Mouse (Mus musculus): Measurements from ENCODE around the gene Trim59.

Trim59 gene

DNA sequence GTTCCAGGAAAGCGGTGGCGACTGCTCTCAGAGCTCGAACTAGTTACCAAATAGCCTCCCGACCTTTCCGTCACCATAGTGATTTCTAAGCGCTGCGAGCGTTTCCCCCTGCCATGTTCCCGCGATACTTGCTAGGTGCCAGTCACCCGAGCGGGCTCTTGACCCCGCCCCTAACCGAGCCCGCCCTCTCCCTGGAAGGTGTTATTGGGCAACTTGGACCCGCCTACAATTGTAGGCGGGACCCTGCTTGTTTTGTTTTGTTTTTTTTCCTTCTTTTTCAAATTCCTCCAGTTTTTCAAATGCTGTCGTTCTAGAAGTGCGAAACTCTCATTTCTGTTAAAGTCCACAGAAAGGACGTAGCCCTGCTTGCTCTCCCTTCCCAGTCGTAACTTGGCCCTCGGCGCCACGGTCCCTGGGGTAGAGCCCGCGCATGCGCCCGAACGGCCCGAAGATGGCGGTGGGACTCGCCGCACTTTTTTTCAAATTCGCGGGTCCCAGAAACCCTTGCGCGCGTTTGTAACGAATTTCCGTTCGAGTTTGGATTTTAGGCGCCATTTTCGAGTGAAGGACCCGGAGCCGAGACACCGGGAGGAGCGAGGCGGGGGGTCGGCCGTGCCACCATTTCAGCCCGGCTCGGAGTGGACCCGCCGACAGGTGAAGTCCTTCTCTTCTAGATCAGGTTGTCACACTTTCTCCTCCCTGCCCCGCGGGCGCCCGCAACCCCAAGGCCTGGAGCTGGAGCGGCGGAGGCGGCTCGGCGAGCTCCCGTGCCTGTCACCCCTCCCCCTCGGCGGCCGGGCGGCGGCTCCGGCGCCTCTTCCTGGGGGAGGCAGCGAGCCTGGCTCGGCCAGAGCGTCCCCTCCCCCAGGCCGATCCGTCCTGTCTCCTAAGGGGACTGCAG, 39.9 kb downstream of the Trim59 start, which contains the start of the genes Ift80 and Smc4:
Ift80 (minus strand) TSS at position 134 of the 901 bp plus-strand sequence.
Smc4 (plus strand) TSS at position 302 of the 901 bp plus-strand sequence.
- peak; percentile 99 for DNase-seq

DNA sequence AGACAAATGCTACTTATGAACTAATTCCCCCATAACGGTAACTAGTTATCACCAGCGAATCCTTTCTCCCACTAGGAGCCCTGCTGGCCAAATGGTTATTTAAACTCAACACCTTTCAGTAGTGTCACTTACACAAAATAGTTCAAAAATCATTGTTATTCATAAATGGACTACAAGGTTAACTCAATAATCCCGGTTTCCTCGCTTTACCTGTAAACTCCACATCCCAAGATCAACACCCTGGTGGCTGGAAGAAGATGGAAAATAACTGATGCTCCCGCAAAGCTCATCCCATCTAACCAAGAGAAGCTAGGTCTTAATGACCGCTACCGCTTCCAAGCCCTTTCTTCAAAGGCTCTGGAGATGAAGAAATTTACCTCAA, 40.5 kb downstream of the Trim59 start:
- no peak for DNase-seq

- DNase-seq = no peak
Observed at GRCm38 (mm10) chr3:69002781-69003180, 41.8 kb downstream of the Trim59 start.

DNA sequence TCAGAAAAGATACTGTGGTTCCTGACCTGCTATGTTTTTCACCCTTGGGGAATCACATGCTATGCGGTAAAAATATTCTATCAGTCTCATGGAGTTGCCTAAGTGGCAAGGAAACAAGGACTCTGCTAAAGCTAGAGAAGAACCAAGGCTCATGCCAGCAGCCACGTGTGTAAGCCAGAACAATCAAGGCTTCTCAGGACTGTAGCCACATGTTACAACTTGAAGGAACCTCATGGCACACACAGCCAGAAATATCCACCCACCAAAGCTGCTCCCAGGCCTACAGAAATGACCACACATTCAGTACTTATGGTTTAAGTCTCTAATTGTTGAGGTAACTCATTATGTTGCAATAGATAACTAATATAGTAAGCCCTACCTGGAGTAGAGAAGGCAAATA, 58.0 kb downstream of the Trim59 start:
- no peak for DNase-seq
